Mouse (Mus musculus): ENCODE results near the gene Rundc3a. TPM values are rescaled to one million over a fixed set of nuclear protein-coding genes. Genes with fewer than 3 reads are reported as not detected.

Gene Rundc3a
- total and polyA plus RNA-seq, 3 experiments: 0.23 to 0.66 TPM; not detected in 1

- DNase-seq: no peak
- WGBS: 77% methylated on average over 12 of the region's 12 CpGs
- H3K4me1 ChIP-seq (ENCODE audit: control insufficient read depth, insufficient read depth, low read length): no peaks in the 10 kb centered on the region
- no peaks in the 10 kb centered on the region for H3K36me3 ChIP-seq (ENCODE audit: control insufficient read depth, insufficient read depth, low read length)
- no peak overlapping the region for H3K27ac ChIP-seq
- no peaks in the 10 kb centered on the region for H3K79me2 ChIP-seq (replicated peaks; ENCODE audit: control insufficient read depth, insufficient read depth, low read length)
- TF ChIP-seq POLR2A (IDR thresholded peaks at IDR 0.05; ENCODE audit: insufficient read depth, low read depth, low read length) (no peak), CTCF (IDR thresholded peaks at IDR 0.05) (no peak), EP300 (IDR thresholded peaks at IDR 0.05; ENCODE audit: insufficient read depth, low read depth, low read length) (no peak)
- no peak overlapping the region for H3K9ac ChIP-seq (ENCODE audit: low read depth, low read length)
- no peak overlapping the region for H3K4me3 ChIP-seq
- no peaks in the 10 kb centered on the region for H3K27me3 ChIP-seq (ENCODE audit: control insufficient read depth, insufficient read depth, low read length)
- intact Hi-C loops (cut with DNase I): no loop called here
Measured at GRCm38 (mm10) chr11:102356190-102356589, 37.0 kb upstream of the Rundc3a start.

GRCm38 (mm10) chr11:102356636-102357350 lies 36.4 kb upstream of the Rundc3a start:
- Histone ChIP-seq H3K36me3 (ENCODE audit: control insufficient read depth, insufficient read depth, low read length) (no peaks in the 10 kb centered on the region), H3K79me2 (replicated peaks; ENCODE audit: control insufficient read depth, insufficient read depth, low read length) (no peaks in the 10 kb centered on the region), H3K4me1 (ENCODE audit: control insufficient read depth, insufficient read depth, low read length) (no peaks in the 10 kb centered on the region), H3K27ac (no peak overlapping the region), H3K27me3 (ENCODE audit: control insufficient read depth, insufficient read depth, low read length) (no peaks in the 10 kb centered on the region), H3K9ac (ENCODE audit: low read depth, low read length) (no peak overlapping the region), H3K4me3 (no peak overlapping the region)
- DNase-seq: no peak
- 57% methylated on average over 31 of the region's 31 CpGs for WGBS
- TF ChIP-seq CTCF (IDR thresholded peaks at IDR 0.05): no peak
- TF ChIP-seq POLR2A (IDR thresholded peaks at IDR 0.05; ENCODE audit: insufficient read depth, low read depth, low read length): no peak
- no peak for TF ChIP-seq EP300 (IDR thresholded peaks at IDR 0.05; ENCODE audit: insufficient read depth, low read depth, low read length)
- intact Hi-C loops (cut with DNase I): no loop called here

- intact Hi-C loops (cut with DNase I): no loop called here
- Histone ChIP-seq H3K27me3 (ENCODE audit: control insufficient read depth, insufficient read depth, low read length) (no peaks in the 10 kb centered on the region), H3K27ac (no peak overlapping the region), H3K4me1 (ENCODE audit: control insufficient read depth, insufficient read depth, low read length) (no peaks in the 10 kb centered on the region), H3K36me3 (ENCODE audit: control insufficient read depth, insufficient read depth, low read length) (no peaks in the 10 kb centered on the region), H3K9ac (ENCODE audit: low read depth, low read length) (no peak overlapping the region), H3K79me2 (replicated peaks; ENCODE audit: control insufficient read depth, insufficient read depth, low read length) (no peaks in the 10 kb centered on the region), H3K4me3 (no peak overlapping the region)
- WGBS: 69% methylated on average over 10 of the region's 10 CpGs
- DNase-seq: no peak
- no peak for TF ChIP-seq POLR2A (IDR thresholded peaks at IDR 0.05; ENCODE audit: insufficient read depth, low read depth, low read length)
- TF ChIP-seq EP300 (IDR thresholded peaks at IDR 0.05; ENCODE audit: insufficient read depth, low read depth, low read length): no peak
- no peak for TF ChIP-seq CTCF (IDR thresholded peaks at IDR 0.05)
Measured at GRCm38 (mm10) chr11:102358365-102358764, 34.8 kb upstream of the Rundc3a start.

- no peaks in the 10 kb centered on the region for H3K79me2 ChIP-seq (replicated peaks; ENCODE audit: control insufficient read depth, insufficient read depth, low read length)
- 80% methylated on average over 8 of the region's 8 CpGs for WGBS
- H3K27me3 ChIP-seq (ENCODE audit: control insufficient read depth, insufficient read depth, low read length): no peaks in the 10 kb centered on the region
- intact Hi-C loops (cut with DNase I): no loop called here
- no peak for DNase-seq
- no peak overlapping the region for H3K9ac ChIP-seq (ENCODE audit: low read depth, low read length)
- no peaks in the 10 kb centered on the region for H3K36me3 ChIP-seq (ENCODE audit: control insufficient read depth, insufficient read depth, low read length)
- H3K4me3 ChIP-seq: no peak overlapping the region
- TF ChIP-seq EP300 (IDR thresholded peaks at IDR 0.05; ENCODE audit: insufficient read depth, low read depth, low read length) (no peak), CTCF (IDR thresholded peaks at IDR 0.05) (no peak), POLR2A (IDR thresholded peaks at IDR 0.05; ENCODE audit: insufficient read depth, low read depth, low read length) (no peak)
- no peak overlapping the region for H3K27ac ChIP-seq
- no peaks in the 10 kb centered on the region for H3K4me1 ChIP-seq (ENCODE audit: control insufficient read depth, insufficient read depth, low read length)
Measured at GRCm38 (mm10) chr11:102361776-102362495, 31.3 kb upstream of the Rundc3a start.

- no peak overlapping the region for H3K9ac ChIP-seq (ENCODE audit: low read depth, low read length)
Measured at GRCm38 (mm10) chr11:102363623-102364022, 29.6 kb upstream of the Rundc3a start.

More at GRCm38 (mm10) chr11:102363623-102364022, 29.6 kb upstream of the Rundc3a start:
- Histone ChIP-seq H3K27me3 (ENCODE audit: control insufficient read depth, insufficient read depth, low read length) (no peaks in the 10 kb centered on the region), H3K27ac (no peak overlapping the region), H3K4me1 (ENCODE audit: control insufficient read depth, insufficient read depth, low read length) (no peaks in the 10 kb centered on the region), H3K79me2 (replicated peaks; ENCODE audit: control insufficient read depth, insufficient read depth, low read length) (no peaks in the 10 kb centered on the region), H3K4me3 (no peak overlapping the region), H3K36me3 (ENCODE audit: control insufficient read depth, insufficient read depth, low read length) (no peaks in the 10 kb centered on the region)
- intact Hi-C loops (cut with DNase I): no loop called here
- no peak for DNase-seq
- no peak for TF ChIP-seq POLR2A (IDR thresholded peaks at IDR 0.05; ENCODE audit: insufficient read depth, low read depth, low read length)
- TF ChIP-seq CTCF (IDR thresholded peaks at IDR 0.05): no peak
- TF ChIP-seq EP300 (IDR thresholded peaks at IDR 0.05; ENCODE audit: insufficient read depth, low read depth, low read length): no peak
- 19% methylated on average over 2 of the region's 2 CpGs for WGBS
